8 mouse cellular contexts compared by ENCODE assay signal in the genomic region with DNA sequence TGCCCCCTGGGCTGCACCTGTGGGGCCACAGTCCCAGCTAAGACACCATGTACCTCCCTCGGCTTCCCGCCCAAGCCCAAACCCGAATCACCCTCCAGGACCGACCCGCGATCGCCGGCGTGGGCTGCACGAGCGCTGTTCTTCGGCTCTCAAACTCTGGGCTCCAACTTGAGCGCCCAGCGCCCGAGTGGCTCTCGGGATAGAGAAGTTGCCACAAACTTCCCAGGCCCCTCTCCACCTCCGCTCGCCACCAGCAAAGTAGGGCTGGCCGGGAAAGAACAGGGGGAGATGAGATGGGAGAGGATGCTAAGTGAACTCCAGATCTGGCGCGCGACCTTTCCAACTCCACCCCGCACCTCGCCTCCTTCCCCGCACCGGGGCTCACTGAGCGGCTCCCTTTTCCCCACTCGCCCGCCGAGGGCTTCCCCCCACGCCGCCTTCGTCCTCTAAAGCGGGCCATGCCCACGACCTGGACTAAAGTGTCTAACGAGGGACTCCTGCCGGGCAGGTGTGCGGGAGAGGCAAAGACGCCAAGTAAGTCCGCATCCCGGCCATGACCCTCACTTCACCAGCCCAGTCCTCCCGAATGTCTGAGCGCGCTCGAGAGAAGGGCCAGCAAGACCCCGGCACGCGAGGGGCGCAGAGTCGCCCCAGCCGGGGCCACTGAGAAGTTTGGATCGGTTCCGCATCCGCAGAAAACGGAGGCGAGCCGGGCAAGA. TPM values are rescaled to one million over a fixed set of nuclear protein-coding genes. Genes with fewer than 3 reads are reported as not detected.
DNase-seq lines count a peak whose midpoint lies in the region; ATAC-seq lines count a peak whose summit lies in the region.

No protein-coding gene starts in this region.

- H3K4me1 ChIP-seq in heart, embryonic 15.5 days (replicated peaks): peaks cover 20% of the 10 kb centered on the region
- peaks cover 22% of the 10 kb centered on the region for H3K4me1 ChIP-seq in limb, embryonic 13.5 days
- peaks cover 12% of the 10 kb centered on the region for H3K4me1 ChIP-seq in neural tube, embryonic 11.5 days (ENCODE audit: control insufficient read depth, insufficient read depth, low read length)

- H3K9ac ChIP-seq in heart, embryonic 15.5 days: peak overlapping the region; percentile 63
- H3K9ac ChIP-seq in limb, embryonic 13.5 days: peak overlapping the region; percentile 70
- peak overlapping the region; percentile 69 for H3K9ac ChIP-seq in neural tube, embryonic 11.5 days (ENCODE audit: low read length)

- H3K4me2 ChIP-seq in heart, embryonic 15.5 days: peak overlapping the region; percentile 99
- H3K4me2 ChIP-seq in limb, embryonic 13.5 days (replicated peaks): peak overlapping the region; percentile 94
- H3K4me2 ChIP-seq in neural tube, embryonic 11.5 days (ENCODE audit: low read depth): peak overlapping the region; percentile 98

- peaks cover 69% of the 10 kb centered on the region for H3K27me3 ChIP-seq in heart, embryonic 15.5 days
- H3K27me3 ChIP-seq in limb, embryonic 13.5 days: peaks cover 78% of the 10 kb centered on the region
- peaks cover 26% of the 10 kb centered on the region for H3K27me3 ChIP-seq in neural tube, embryonic 11.5 days (ENCODE audit: control insufficient read depth, insufficient read depth, low read length)

- peak overlapping the region; percentile 71 for H3K4me3 ChIP-seq in heart, embryonic 15.5 days
- peak overlapping the region; percentile 68 for H3K4me3 ChIP-seq in limb, embryonic 13.5 days
- peak overlapping the region; percentile 73 for H3K4me3 ChIP-seq in neural tube, embryonic 11.5 days (ENCODE audit: low read depth, low read length)

- under 1% methylated on average over 49 of the region's 57 CpGs for WGBS in heart, embryonic 15.5 days
- under 1% methylated on average over 56 of the region's 57 CpGs for WGBS in limb, embryonic 13.5 days
- under 1% methylated on average over 56 of the region's 57 CpGs for WGBS in neural tube, embryonic 11.5 days

- H3K36me3 ChIP-seq in heart, embryonic 15.5 days: no peaks in the 10 kb centered on the region
- H3K36me3 ChIP-seq in limb, embryonic 13.5 days: no peaks in the 10 kb centered on the region
- no peaks in the 10 kb centered on the region for H3K36me3 ChIP-seq in neural tube, embryonic 11.5 days (ENCODE audit: control insufficient read depth, insufficient read depth, low read length)

- H3K27ac ChIP-seq in heart, embryonic 15.5 days: no peak overlapping the region
- no peak overlapping the region for H3K27ac ChIP-seq in limb, embryonic 13.5 days
- no peak overlapping the region for H3K27ac ChIP-seq in neural tube, embryonic 11.5 days (ENCODE audit: low read depth, low read length)

- no peak for DNase-seq in frontal cortex, adult 2 months (ENCODE audit: extremely low spot score in 1 of 2, low spot score in 1 of 2)
- peak; percentile 54 for DNase-seq in CD4-positive, CD25-positive, alpha-beta regulatory T cell, adult 2 months (ENCODE audit: low read depth, low spot score)
- DNase-seq in cerebellum, postnatal 14 days: peak; percentile 31 to 34
- DNase-seq in neural tube, embryonic 11.5 days (ENCODE audit: low spot score): peak; percentile 15
- no peak for DNase-seq in MN1 (ENCODE audit: low spot score)

- peak; percentile 2; the same call in 1 of the 2 replicates for ATAC-seq in frontal cortex, adult (ENCODE audit: low TSS enrichment)
- 0 out of 2 replicates have a peak, but pooled peaks have one; percentile 11 for ATAC-seq in heart, embryonic 15.5 days (replicated peaks; ENCODE audit: insufficient number of reproducible peaks, insufficient read depth, low FRiP score, low read depth)
- ATAC-seq in limb, embryonic 13.5 days (ENCODE audit: low FRiP score, low read depth): no peak
- peak; percentile 11 for ATAC-seq in neural tube, embryonic 11.5 days (ENCODE audit: insufficient read depth, low FRiP score, low TSS enrichment)

- no peaks in the 10 kb centered on the region for H3K9me3 ChIP-seq in heart, embryonic 15.5 days (replicated peaks)
- H3K9me3 ChIP-seq in limb, embryonic 13.5 days: no peaks in the 10 kb centered on the region
- H3K9me3 ChIP-seq in neural tube, embryonic 11.5 days (ENCODE audit: control insufficient read depth, low read length): no peaks in the 10 kb centered on the region

RNA-seq across cellular contexts. Expression of gene Satb1, which starts 1.2 kb away (rescaled TPM):
- polyA plus RNA-seq in frontal cortex, adult 2 months (2012; rRNA removed): 38.7 and 40.7 TPM in 2 replicates
- polyA plus RNA-seq in heart, embryonic 15.5 days (2015; fragmentation: Nextera tagmentation; extraction: Ambion mirVana): 8.0 and 12.9 TPM in 2 replicates
- 15.0 and 16.1 TPM in 2 replicates for polyA plus RNA-seq in limb, embryonic 13.5 days (2015; fragmentation: Nextera tagmentation; extraction: Ambion mirVana)
- 28.4 and 33.5 TPM in 2 replicates for polyA plus RNA-seq in neural tube, embryonic 11.5 days (2014; fragmentation: Nextera tagmentation; extraction: Ambion mirVana)

Comparison
In these comparisons a context has a peak if more than half of its experiments do, and no peak if none do; other contexts are left out.
1. DNase-seq: peak in CD4-positive, CD25-positive, alpha-beta regulatory T cell, adult 2 months (single experiment), cerebellum, postnatal 14 days (2 of 2) and neural tube, embryonic 11.5 days (single experiment); none in frontal cortex, adult 2 months (0 of 2) and MN1 (single experiment).
2. Peak in every context shown above with its lines, with median percentiles within 50 percentile points of each other: H3K4me2 ChIP-seq, H3K4me3 ChIP-seq and H3K9ac ChIP-seq.